Mouse (Mus musculus) monocyte, adult 5-6 weeks (primary cell): ENCODE measurements around the gene Mpdz. TPM values are rescaled to one million over a fixed set of nuclear protein-coding genes. Genes with fewer than 3 reads are reported as not detected.

Experiments used
- ATAC-seq: fragments of 153-309, 156-312 bp; replicated peaks from 2 replicates; pipeline ENCODE4 v1.8.0; 2017; ENCODE audit warnings: mild to moderate bottlenecking; ENCODE audit not compliant: low TSS enrichment, insufficient number of reproducible peaks, severe bottlenecking, poor library complexity, low FRiP score
- total RNA-seq: library from RNA; stranded (forward); fragments of 200-1000, 200-491, 200-594 nt; gene quantifications from 3 replicates; pipeline ENCODE4 v1.2.3, GENCODE M21; 2017

Gene Mpdz
- total RNA-seq, 1 experiment from 2014 or later, result not detected

DNA sequence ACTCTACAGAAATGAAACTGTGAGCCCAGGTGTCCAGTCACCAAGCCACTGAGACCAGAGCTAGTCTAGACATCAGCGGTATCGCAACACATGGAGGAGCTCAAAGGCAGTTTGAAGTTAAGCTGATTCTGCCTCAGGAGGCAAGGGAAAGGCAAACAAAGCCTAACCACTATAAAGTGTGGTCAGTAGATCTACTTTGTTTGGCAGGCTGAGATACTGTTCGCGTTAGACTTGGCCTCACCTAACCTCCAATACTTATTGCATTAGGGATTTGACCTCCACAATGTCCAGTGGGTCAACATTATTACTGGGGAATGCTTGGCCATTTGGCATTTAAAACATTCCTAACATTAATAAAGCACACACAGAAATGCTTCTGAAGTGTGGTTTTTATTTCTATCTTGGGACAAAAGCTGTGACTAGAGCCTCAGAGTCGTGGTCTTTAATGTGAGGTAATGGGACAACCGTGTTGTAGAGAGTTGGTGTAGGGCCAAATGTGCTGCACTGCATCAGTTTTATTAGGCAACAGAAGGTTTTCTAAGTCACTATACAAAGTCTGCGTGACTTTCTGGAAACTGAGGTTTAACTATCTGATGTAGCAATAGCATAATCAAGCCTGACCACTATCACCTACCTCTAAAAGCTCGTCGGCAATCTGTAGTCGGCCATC is 134.9 kb downstream of the Mpdz start:
- no peak for ATAC-seq

DNA sequence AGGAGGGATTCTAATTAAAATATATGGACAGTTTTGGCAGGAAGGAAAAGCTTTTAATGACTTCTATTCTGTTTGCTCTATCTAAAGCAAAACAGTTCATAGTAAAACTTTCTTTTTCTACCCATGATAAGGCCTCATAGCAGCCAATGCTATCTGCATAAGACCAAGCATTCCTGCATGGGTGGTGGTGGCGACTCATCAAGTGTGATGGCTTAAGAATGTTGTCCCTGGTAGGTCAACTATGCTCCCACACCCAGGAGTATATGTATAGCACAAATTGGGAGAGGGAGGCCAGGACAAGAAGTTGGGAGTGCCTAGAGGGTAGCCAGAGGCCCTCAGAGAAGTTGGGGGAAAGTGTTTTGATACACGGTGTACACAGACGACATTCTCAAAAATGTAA is 140.6 kb downstream of the Mpdz start:
- no peak for ATAC-seq

DNA sequence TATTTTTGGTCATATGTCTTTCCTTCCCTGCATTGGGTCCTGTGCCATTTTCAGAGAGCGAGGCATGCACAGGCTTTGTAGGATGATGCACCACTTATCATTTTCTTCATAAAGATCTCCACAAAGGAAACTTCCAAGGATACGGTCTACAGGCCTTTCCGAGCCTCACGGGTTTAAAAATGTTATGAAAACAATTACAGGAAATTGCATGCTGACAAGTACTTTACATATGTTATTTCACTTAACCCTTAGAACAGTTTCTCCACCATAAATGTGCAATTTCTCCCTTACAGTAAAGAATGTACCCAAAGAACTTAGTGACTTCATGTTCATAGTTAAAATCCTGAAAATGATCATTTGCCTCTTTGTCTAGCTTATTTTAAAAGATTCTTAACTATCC is 144.2 kb downstream of the Mpdz start:
- ATAC-seq, result no peak

DNA sequence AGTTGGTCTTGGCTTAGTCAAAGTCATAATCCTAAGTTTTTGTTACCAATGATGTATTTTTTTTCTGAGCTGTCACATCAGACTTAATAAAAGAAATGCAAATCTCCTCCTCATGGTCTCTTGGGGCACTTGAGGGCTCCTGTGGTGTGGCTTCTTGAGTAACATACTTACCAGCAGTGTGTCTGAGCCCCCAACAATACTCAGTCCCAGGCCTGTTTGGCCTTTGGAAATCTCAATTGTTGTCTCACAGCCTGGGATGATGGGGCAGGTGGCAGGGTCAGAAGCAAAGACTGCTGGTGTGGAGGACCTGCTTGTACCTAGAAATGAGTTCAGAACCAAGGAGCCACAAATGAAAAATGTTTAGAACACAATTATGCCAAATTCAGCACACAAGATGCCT is 149.3 kb downstream of the Mpdz start:
- no peak for ATAC-seq

DNA sequence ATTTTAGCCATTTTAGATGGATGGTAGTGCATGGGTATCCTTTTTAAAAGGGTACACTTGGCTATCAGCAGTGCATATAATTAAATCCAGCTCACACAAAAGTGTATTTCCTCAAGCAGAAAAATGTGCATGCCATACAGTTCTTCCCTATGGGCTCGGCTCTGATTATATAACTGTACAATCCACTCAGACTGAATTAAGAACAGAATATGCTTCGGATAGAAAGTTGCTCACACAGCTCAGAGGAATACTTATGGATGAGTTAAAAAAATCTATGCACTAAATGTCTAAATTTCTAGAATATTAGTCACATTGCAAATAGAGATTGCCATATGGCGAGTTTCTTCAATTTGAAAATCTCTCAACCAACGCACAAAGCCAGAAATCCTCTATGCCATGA is 157.1 kb downstream of the Mpdz start:
- ATAC-seq, result no peak

DNA sequence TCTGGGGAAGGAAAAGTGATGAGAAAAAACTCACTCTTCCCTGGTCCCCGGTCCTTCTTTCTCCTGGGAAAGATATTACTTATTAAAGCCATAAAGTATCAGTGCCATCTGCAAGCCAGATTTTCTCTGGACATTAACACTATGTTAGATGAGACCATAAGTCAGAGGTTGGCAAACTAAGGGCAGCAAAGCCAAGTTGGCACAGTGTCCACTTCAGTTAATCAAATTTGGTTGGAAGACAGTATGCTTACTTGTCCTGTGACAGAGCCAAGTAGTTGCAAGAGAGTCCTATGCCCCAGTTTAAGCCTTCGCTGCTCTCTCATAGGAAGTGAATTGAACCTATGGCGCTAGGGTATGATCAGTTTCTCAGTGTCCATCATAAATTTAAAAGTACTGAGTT is 159.0 kb downstream of the Mpdz start:
- ATAC-seq, result no peak

DNA sequence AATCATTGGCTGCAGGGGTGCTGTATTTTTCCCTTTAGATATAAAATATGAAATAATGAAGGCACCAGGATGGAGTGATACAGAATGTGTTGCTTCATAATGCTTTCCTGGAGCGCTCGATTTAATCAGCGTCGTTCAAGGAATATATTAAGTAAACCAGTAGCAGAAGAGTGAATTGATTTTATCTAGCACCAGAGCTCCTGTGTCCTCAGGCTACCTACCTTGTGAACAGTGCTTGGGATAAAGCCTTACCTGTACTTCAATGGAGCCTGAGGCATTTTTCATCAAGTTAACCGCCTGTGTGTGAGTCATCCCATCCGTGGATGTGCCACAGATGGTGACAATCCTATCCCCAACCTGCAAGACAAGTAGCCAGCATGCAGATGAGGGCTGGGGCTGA is 159.5 kb downstream of the Mpdz start:
- ATAC-seq, result no peak

DNA sequence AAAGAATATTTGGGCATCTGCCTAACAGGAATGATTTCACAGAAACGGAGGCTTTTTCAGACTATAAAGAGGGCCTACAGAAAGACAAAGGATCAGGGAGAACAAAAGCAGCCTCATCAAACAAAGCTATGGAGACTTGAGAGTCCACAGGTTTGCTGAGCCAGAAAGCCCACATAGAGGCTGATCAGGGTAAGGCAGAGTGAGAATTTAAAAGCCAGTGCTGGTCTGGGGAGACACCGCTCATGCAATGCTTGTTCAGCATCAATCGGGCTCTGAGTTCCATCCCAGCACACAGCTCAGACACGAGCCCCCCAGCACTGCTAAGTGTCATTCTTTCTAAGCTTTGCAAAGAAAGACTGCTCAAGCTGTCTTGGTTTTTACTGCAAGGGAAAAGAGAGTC is 162.5 kb downstream of the Mpdz start:
- ATAC-seq, result no peak

DNA sequence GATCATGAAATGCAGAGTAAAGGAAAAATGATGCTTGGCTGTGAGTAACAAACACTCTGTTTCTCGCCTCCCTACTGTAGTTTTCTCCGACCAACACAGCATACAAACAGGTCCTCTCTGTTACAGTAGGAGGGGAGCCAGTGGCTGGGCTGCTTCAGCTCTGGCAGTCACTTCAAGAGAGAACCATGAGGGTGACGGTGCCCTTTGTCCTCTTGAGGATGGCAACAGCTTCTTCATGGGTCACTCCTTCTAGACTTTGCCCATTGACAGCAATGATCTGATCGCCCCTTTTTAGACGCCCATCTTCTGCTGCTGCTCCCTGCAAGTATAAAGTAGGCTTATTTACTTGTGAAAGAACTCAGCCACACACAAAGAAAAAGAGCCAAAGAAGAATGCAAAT is 163.2 kb downstream of the Mpdz start:
- no peak for ATAC-seq

DNA sequence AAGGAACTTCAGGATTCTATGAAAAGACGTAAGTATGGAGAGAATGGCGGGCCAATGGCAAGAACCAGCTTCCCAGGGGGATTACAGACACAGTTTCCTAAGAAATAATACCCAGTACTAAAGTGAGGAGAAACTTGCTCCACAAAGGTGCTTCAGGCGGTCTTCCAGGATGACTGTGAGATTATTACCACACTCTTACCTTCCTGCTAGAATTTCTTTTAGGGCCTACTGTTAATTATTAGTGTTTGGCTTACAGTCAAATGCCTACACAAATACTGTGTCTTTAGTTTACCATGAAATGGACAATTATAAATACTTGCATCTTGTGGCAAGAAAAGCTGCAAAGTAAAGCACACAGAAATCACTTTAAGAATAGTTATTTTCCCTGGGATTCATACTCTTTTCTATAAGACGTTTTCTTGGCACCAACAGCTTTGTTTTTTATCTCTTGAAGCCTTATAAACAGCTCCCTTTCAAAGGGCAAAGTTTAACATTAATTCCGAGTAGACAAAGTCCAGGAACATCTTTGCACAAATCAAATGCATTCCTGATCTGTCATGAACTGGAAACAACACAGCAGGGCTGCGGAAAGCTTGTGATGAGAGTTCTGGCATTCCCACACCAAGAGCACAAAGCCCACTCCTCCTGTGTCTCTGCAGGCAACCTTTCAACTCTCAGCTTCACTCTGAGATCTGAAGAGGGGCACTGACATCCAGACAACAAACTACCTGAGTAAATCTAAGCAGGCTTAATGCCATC is 166.5 kb downstream of the Mpdz start:
- ATAC-seq, result no peak

DNA sequence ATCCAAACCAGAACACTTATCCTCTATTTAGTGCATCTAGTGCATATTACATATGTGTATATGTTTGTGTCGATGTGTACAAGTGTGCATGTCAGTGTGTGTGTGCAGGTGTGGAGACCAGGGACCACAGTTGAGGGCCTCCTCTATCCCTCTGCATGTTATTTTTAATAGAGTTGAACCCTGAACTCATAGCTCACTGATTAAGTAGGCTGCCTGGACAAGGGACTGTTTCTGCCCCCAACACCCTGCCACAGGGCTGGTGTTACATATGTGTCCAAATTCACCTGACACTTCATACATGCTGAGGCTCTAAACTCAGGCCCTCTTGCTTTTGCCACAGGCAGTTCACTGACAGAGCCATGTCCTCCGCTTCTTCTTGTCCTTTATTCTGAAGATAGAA is 169.5 kb downstream of the Mpdz start:
- no peak for ATAC-seq

DNA sequence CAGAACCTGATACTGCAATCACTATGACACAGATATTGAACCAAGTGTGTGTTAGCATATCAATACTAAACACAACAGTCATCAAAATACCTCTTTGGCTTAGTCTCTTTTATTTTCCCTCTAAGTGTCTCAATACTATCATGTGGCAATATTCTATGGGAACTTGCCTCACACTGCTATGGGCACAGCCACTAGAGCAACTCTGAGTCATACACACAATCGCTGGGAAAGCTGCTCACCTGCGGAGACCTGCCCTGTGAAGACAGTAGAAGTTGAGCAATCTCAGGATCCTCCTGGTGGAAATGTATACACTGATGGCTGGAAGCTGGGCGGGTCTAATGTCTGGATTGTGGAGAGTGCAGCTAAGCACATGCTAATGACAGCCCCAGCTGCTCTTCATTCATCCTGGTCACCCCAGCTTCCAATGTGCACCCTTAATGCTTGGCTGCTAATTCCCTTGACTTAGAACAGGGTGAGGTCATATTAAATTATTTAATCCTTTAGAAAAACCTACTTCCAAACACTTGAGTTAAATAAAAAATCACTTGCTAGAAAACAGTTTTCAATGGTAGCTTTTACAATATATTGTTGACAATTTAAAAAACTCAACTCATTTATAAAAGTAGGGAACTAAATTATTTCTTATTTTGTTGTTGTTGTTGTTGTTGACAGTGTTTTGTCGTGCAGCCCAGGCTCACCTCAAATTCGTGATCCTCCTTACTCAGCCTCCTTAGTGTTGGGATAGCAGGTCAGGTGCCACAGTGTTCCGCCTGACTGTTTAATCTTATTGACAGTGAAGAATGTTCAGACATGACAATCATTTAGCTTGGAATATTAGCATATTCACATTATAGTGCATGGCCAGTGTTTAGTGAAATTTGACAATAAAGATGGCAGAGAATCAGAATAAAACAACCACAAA is 189.5 kb downstream of the Mpdz start:
- ATAC-seq, result no peak

DNA sequence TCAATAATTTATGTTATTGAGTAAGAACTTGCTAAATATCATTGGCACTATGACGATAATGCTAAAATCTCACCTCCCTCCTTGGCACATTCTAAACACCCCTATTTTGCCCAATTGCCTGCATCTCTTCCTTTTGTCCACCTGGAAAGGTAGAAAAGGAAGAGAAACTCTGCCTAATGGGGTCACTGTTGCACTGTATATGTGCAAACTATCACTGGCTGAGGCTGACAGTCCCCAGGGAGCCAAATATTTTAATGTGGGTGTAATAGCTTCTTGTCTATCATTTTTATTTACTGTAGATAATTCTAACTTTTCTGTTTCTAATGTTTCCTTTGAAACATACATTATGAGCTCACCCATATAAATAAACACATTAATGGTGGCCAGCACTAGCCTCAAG is 190.3 kb downstream of the Mpdz start:
- ATAC-seq, result no peak

DNA sequence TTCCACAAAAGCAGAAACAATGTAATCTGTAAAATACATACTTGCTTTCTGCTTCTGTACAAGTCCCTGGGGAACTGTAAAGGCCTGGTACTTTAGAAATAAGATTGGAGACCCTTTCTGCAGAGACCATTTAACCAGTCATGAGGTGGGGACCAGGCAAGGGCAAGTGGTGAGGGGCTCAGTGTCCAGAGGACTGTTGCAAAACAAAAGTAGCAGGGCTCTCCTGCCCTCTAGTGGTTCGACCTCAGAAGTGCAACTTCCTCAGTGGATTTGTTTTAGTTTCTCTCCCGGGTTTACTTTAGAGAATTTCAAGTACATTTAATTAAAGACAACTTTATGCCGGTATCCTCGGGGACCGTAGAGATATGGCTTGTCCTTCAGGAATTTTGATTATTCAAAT is 190.7 kb downstream of the Mpdz start:
- no peak for ATAC-seq

DNA sequence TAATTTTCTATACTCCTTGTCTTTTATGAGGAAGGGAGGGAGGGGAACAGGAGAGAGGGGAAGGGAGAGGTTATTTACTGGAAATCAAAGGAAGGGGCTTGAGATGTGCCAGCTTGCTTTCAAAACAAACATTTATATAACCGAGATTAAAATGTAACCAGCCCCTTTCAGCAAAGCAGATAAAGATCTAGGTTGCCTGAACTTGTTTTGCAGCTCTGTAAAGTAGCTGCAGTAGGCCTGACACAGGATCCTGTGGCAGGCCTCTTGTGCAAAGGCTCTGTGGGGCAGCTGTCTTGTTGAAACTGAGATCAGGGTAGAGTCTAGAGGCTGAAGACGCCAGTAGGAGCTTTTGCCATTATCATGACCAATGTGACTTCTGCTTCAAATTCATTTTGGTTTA is 193.4 kb downstream of the Mpdz start:
- ATAC-seq, result no peak

DNA sequence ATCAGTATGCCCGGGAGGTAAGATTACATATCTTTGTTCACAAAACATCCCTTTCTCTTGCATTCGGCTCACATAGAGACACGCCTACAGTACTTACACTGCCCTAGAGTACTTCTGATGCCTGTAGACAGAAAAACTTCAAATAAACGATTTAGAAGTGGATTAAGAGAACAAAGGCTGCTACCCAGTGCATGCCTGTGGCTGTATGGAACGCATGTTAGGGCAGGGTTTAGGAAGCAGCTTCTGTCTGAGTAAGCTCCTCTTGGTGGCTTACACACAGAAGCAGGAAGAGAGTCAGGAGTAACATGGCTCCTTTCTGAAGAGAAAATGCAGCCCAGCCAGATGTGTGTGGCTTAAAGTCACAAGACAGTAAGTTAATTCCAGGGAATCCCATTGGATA is 206.4 kb downstream of the Mpdz start:
- no peak for ATAC-seq
